Mouse (Mus musculus) testis, adult 2 months (tissue): ENCODE measurements at regions not wholly inside any gene's neighbourhood (a gene's known extent, or its start where the extent isn't known, plus 50 kb on each side); places are given as distances from the start of the nearest gene placed in this dataset.

Source experiments
- H3K27ac ChIP-seq: fragments of 200-500 bp; 2 replicates; pipeline ENCODE4 v1.5.1; 2012; ENCODE audit warnings: low read depth, low read length; ENCODE audit not compliant: control insufficient read depth, insufficient read depth
- H3K27me3 ChIP-seq: fragments of 200-500 bp; 2 replicates; pipeline ENCODE4 v1.6.1; 2012; ENCODE audit warnings: mild to moderate bottlenecking, low read length, moderate library complexity; ENCODE audit not compliant: control insufficient read depth, insufficient read depth
- H3K36me3 ChIP-seq: fragments of 200-500 bp; 2 replicates; pipeline ENCODE4 v1.6.1; 2012; ENCODE audit warnings: mild to moderate bottlenecking, low read length; ENCODE audit not compliant: control insufficient read depth, insufficient read depth
- H3K4me1 ChIP-seq: fragments of 200-500 bp; 2 replicates; pipeline ENCODE4 v1.6.1; 2012; ENCODE audit warnings: low read length; ENCODE audit not compliant: control insufficient read depth, insufficient read depth
- H3K4me3 ChIP-seq: fragments of 200-500 bp; 2 replicates; pipeline ENCODE4 v1.5.1; 2012; ENCODE audit warnings: low read depth, mild to moderate bottlenecking, low read length, moderate library complexity, mixed read lengths; ENCODE audit not compliant: control insufficient read depth
- CTCF ChIP-seq: fragments of 200-500 bp; IDR thresholded peaks from 2 replicates; pipeline ENCODE4 v1.5.1; 2012; ENCODE audit warnings: low read depth, mild to moderate bottlenecking, inconsistent platforms, low read length, moderate library complexity; ENCODE audit not compliant: control insufficient read depth, insufficient read depth, insufficient replicate concordance
- POLR2A ChIP-seq: fragments of 200-500 bp; IDR thresholded peaks from 2 replicates; pipeline ENCODE4 v1.6.1; 2012; ENCODE audit warnings: low read depth, mild to moderate bottlenecking, inconsistent platforms, low read length, moderate library complexity; ENCODE audit not compliant: control insufficient read depth

GRCm38 (mm10) chr15:59171120-59171519, 282.0 kb downstream of the Gm49356 start:
- Histone ChIP-seq H3K27ac (no peak overlapping the region), H3K4me1 (no peaks in the 10 kb centered on the region), H3K36me3 (no peaks in the 10 kb centered on the region), H3K27me3 (no peaks in the 10 kb centered on the region), H3K4me3 (no peak overlapping the region)
- no peak for TF ChIP-seq POLR2A
- no peak for TF ChIP-seq CTCF

- Histone ChIP-seq H3K27ac (no peak overlapping the region), H3K36me3 (no peaks in the 10 kb centered on the region), H3K4me3 (no peak overlapping the region), H3K4me1 (no peaks in the 10 kb centered on the region), H3K27me3 (no peaks in the 10 kb centered on the region)
- TF ChIP-seq POLR2A (no peak), CTCF (no peak)
These were observed 284.6 kb downstream of the Gm49356 start for GRCm38 (mm10) chr15:59173452-59174245.

- TF ChIP-seq POLR2A (no peak), CTCF (no peak)
- Histone ChIP-seq H3K27ac (no peak overlapping the region), H3K4me1 (no peaks in the 10 kb centered on the region), H3K36me3 (no peaks in the 10 kb centered on the region), H3K4me3 (no peak overlapping the region), H3K27me3 (no peaks in the 10 kb centered on the region)
These were observed 285.2 kb downstream of the Gm49356 start for GRCm38 (mm10) chr15:59174246-59174751.

- no peak overlapping the region for H3K27ac ChIP-seq
- no peak overlapping the region for H3K4me3 ChIP-seq
- no peaks in the 10 kb centered on the region for H3K36me3 ChIP-seq
- TF ChIP-seq CTCF (no peak), POLR2A (no peak)
- H3K4me1 ChIP-seq = no peaks in the 10 kb centered on the region
- no peaks in the 10 kb centered on the region for H3K27me3 ChIP-seq
These were observed 285.9 kb downstream of the Gm49356 start for GRCm38 (mm10) chr15:59174893-59175531.

GRCm38 (mm10) chr15:59180076-59180475, 291.0 kb downstream of the Gm49356 start:
- TF ChIP-seq CTCF (no peak), POLR2A (no peak)
- Histone ChIP-seq H3K27ac (no peak overlapping the region), H3K36me3 (no peaks in the 10 kb centered on the region), H3K4me1 (no peaks in the 10 kb centered on the region; the same call in 1 of the 2 replicates), H3K4me3 (no peak overlapping the region), H3K27me3 (no peaks in the 10 kb centered on the region)

- TF ChIP-seq POLR2A = no peak
- TF ChIP-seq CTCF = no peak
- H3K27ac ChIP-seq = no peak overlapping the region
These were observed 295.4 kb downstream of the Gm49356 start for GRCm38 (mm10) chr15:59184461-59184860.

GRCm38 (mm10) chr15:59187566-59187965, 298.5 kb downstream of the Gm49356 start:
- no peak overlapping the region for H3K27ac ChIP-seq
- no peaks in the 10 kb centered on the region for H3K27me3 ChIP-seq
- no peak overlapping the region for H3K4me3 ChIP-seq
- no peaks in the 10 kb centered on the region; the same call in 1 of the 2 replicates for H3K4me1 ChIP-seq
- no peaks in the 10 kb centered on the region for H3K36me3 ChIP-seq
- TF ChIP-seq POLR2A = no peak
- TF ChIP-seq CTCF = no peak

More at GRCm38 (mm10) chr15:59184461-59184860, 295.4 kb downstream of the Gm49356 start:
- no peak overlapping the region for H3K4me3 ChIP-seq
- H3K4me1 ChIP-seq = no peaks in the 10 kb centered on the region; the same call in 1 of the 2 replicates
- no peaks in the 10 kb centered on the region for H3K27me3 ChIP-seq
- H3K36me3 ChIP-seq = no peaks in the 10 kb centered on the region
